Mouse (Mus musculus) frontal cortex, postnatal 10 days (tissue): ENCODE results near the gene Kcnq4.

Experiments used
- DNase-seq, 2 experiments: peaks; one replicate each; pipeline ENCODE4 v3.0.0; 2022; ENCODE audit warnings: low spot score in 2 of 2, mixed read lengths in 1 of 2

Gene Kcnq4

GRCm38 (mm10) chr4:120725516-120726090, 22.8 kb downstream of the Kcnq4 start:
- DNase-seq = no peak

GRCm38 (mm10) chr4:120721574-120721973, 26.8 kb downstream of the Kcnq4 start:
- DNase-seq = no peak

DNA sequence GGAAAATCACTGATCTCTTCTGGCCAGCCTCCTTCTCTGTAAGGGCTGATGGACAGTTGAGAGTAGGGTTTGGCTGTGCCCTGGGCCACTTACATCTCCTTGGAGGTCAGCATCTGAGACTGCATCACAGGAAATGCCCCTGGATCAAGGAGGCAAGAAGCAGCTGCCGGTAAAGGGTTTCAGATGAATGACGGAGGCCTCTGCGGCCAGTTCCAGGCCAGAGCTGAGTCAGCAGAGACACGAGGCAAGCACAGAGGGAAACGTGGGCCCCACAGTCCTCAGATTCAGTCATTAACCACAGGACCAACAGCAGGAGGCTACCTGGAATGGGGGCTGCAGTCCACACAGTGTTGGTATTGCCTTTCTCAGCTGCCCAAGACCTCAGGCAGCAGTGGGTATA, 29.3 kb downstream of the Kcnq4 start:
- DNase-seq = no peak

GRCm38 (mm10) chr4:120717591-120717990, 30.8 kb downstream of the Kcnq4 start:
- peak in 1 of 2 experiments; percentile 25 for DNase-seq

GRCm38 (mm10) chr4:120716765-120717164, 31.6 kb downstream of the Kcnq4 start:
- DNase-seq = no peak

GRCm38 (mm10) chr4:120716141-120716571, 32.3 kb downstream of the Kcnq4 start:
- no peak for DNase-seq

DNA sequence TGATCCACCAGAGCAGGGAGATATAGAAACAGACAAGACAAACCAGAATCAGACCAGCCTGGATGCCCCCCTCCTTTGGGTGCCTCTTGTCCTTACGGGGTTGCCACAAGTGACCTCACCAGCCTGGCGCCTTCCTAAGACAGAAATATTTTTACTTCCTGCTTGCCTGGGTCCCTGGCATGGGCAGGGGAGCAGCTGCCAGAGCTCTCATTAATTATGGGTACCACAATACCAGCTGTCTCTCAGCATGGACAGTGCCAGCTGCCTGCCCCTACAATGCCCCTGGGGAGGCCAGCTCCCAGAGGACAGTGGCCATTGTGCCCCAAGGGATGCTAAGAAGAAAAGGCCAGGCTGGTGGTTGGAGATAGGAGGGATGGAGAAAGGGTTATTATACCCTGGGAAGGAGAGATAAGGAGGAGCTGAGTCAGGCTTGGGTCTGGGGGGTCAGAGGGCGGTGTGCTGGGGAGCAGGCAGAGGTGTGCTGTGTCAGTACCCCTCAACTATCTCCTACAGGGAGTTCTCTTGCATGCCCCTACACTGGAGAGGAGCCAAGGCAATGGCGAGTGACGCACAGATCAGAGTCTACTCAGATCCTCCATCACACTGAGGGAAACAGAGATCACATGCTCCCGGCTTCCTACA, 34.4 kb downstream of the Kcnq4 start:
- peak in 1 of 2 experiments; percentile 28 for DNase-seq

DNA sequence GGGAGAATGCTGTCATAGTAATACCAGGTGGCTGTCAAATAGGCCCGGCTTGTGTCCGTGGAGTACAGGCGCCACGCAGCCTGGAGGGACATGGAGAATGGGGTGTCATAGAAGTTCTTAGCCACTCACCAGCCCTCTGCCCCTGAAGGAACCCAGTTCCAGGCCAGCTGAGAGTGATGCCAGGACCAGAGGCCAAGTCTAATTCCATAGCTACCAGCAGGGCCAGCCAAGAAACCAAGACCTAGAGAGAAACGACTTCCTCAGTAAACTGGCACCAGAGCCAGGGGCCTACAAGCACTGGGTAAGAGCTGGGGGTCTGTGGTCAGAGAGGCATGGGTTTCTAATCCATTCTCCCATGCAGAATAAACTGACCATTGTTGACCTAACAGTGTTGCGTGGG, 35.4 kb downstream of the Kcnq4 start:
- no peak for DNase-seq

DNA sequence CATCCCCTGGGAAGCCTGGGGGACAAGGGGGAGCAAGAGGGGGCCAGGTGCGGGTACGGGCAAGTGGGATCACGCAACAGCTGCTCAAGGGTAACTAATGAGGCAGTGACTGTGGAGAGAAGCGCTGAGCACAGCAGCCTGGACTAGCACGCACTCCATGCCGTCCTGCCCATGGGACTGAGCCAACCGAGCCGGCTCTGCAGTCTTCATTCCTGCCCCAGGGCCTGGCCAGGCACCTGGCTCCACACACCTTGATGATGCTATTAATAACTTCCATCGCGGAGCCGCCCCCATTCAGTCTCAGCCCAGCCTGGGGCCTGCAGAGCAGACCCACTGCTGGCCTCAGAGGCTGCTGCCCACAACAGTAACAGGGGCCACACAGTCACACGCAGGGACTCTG, 36.2 kb downstream of the Kcnq4 start:
- no peak for DNase-seq

GRCm38 (mm10) chr4:120702511-120702910, 45.9 kb downstream of the Kcnq4 start:
- DNase-seq = no peak

GRCm38 (mm10) chr4:120702056-120702455, 46.4 kb downstream of the Kcnq4 start:
- DNase-seq = peak in 1 of 2 experiments; percentile 36

- DNase-seq = no peak
Observed at GRCm38 (mm10) chr4:120701180-120701579, 47.2 kb downstream of the Kcnq4 start.

GRCm38 (mm10) chr4:120697799-120698484, 50.5 kb downstream of the Kcnq4 start:
- no peak for DNase-seq

- DNase-seq = no peak
Observed at GRCm38 (mm10) chr4:120697353-120697752, 51.1 kb downstream of the Kcnq4 start.

- peak in 1 of 2 experiments; percentile 40 for DNase-seq
Observed at GRCm38 (mm10) chr4:120692717-120693116, 55.7 kb downstream of the Kcnq4 start.

DNA sequence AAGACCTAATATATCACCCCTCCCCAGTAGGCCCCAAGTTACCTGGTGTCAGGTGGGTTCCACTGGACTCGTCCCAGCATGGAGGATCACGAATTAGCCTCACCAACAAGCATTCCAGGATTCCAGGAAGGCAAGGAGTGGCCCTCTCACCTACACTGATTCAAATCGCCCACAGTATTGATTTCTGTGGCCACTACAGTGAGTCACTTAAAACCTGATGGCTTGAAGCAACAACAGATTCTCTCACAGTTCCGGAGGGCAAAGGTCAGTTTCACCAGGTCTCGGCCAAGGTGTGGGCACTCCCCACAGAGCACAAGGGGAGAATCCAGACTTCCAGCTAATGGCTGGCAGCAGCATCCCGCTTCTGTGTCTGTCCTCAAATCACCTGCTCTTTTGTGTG, 59.1 kb downstream of the Kcnq4 start:
- DNase-seq = no peak

- no peak for DNase-seq
Observed at GRCm38 (mm10) chr4:120687282-120687681, 61.1 kb downstream of the Kcnq4 start.

DNA sequence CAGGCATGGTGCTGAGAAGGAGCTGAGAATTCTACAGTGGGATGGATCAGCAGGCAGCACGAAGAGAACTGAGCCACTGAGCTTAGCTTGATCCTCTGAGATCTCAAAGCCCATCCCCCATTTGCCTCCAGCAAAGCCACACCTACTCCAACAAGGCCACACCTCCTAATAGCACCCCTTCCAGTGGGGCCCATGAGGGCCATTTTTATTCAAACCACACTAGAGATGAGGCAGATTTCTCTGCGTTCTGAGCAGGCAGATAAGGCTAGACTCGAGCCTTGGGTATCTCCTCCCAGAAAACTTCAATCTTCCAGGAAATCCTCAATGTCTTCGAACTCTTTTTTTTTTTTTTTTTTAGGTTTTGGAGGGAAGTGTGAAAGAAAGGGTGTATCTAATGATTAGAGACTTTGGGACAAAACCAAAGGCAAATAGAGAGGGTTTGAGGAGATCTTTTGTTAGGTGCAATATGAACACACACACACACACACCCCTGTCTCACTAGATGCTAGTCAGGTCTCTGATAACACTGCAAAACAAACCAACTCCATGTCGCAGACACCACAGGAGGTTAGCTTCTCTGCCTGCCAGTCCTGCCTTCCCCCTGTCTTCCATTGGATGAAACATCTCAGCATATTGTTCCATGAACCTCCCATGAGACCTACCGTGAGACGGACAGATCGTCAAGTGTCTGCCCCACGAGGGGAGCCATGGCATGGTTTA, 65.0 kb downstream of the Kcnq4 start:
- DNase-seq = no peak

GRCm38 (mm10) chr4:120682168-120682567, 66.2 kb downstream of the Kcnq4 start:
- peak; percentile 28 to 54 for DNase-seq

DNA sequence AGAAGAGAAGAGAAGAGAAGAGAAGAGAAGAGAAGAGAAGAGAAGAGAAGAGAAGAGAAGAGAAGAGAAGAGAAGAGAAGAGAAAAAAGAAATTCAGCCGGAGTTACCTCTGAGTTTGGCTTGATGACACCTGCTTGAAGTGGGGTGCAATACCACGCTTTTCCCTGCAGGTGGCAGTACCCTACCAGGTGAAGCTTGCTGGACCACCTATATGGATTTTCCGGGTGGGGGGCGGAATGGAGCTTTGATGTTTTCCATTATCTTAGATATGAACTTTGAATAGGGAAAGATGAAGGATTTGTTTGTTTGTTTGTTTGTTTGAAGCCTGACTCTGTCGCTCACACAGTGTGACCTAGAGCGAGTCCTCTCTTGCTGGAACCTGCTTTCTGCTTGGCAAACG, 67.5 kb downstream of the Kcnq4 start:
- no peak for DNase-seq

GRCm38 (mm10) chr4:120675640-120676039, 72.8 kb downstream of the Kcnq4 start:
- no peak for DNase-seq

DNA sequence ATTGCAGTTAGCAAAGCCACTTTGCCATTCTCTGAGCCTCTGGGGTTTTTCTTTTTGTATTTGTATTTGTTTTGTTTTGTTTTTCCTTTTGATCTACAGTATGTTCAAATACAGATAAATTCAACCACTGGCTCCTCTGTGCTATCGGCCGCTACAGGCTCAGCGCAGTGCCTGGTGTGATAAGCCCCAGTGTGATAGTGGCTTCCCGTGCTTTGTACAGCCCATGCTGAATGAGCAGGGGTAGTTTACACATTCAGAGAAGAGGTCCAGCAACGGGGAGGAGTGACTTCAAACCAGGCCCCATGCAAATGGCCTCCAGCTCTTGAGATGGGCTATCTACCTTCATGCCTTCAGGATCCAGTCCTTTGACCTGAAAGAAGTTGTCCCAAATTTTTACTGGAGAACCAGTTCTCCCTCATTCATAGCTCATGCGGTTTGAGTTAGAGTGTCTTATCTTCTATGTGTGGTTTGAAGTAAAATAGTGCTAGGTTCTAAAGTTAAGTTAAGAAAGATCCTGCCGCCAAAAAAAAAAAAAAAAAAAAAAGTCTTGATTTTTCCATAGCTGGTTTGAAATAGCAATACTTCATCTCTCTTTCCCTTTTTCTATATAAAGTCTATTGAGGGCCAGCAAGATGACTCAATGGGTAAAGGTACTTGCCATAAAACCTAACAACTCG, 73.5 kb downstream of the Kcnq4 start:
- DNase-seq = no peak
